Mouse (Mus musculus): ENCODE measurements around the gene Lrrtm1. TPM values are rescaled to one million over a fixed set of nuclear protein-coding genes. Genes with fewer than 3 reads are reported as not detected.

Gene Lrrtm1
- polyA plus RNA-seq, 1 experiment: not detected

GRCm38 (mm10) chr6:77257358-77258105 is 15.0 kb downstream of the Lrrtm1 start:
- Histone ChIP-seq H3K4me2 (ENCODE audit: low read depth) (no peak overlapping the region), H3ac (ENCODE audit: control insufficient read depth, insufficient read length) (no peak overlapping the region), H3K36me3 (ENCODE audit: control insufficient read depth, insufficient read depth) (no peaks in the 10 kb centered on the region)

GRCm38 (mm10) chr6:77265163-77265562 is 22.7 kb downstream of the Lrrtm1 start:
- Histone ChIP-seq H3K27me3 (ENCODE audit: control insufficient read depth, insufficient read depth, insufficient read length) (no peaks in the 10 kb centered on the region), H3K79me2 (ENCODE audit: control insufficient read depth, insufficient read depth) (no peaks in the 10 kb centered on the region), H3K4me2 (ENCODE audit: low read depth) (no peak overlapping the region), H3K36me3 (ENCODE audit: control insufficient read depth, insufficient read depth) (no peaks in the 10 kb centered on the region), H3ac (ENCODE audit: control insufficient read depth, insufficient read length) (no peak overlapping the region), H3K4me3 (no peak overlapping the region)
- TF ChIP-seq SRF (IDR thresholded peaks at IDR 0.05; ENCODE audit: control insufficient read depth, insufficient read length, low read depth) (no peak), TCF3 (IDR thresholded peaks at IDR 0.05; ENCODE audit: insufficient read length, low read depth) (no peak), E2F4 (IDR thresholded peaks at IDR 0.05; ENCODE audit: insufficient read depth) (no peak)

More at GRCm38 (mm10) chr6:77257358-77258105, 15.0 kb downstream of the Lrrtm1 start:
- Histone ChIP-seq H3K27me3 (ENCODE audit: control insufficient read depth, insufficient read depth, insufficient read length) (no peaks in the 10 kb centered on the region), H3K79me2 (ENCODE audit: control insufficient read depth, insufficient read depth) (no peaks in the 10 kb centered on the region), H3K4me3 (no peak overlapping the region)
- TF ChIP-seq MYOD1 (IDR thresholded peaks at IDR 0.05; ENCODE audit: control insufficient read depth in 1 of 3, insufficient read length in 2 of 3, low read depth in 2 of 3) (no peak), MAX (IDR thresholded peaks at IDR 0.05; ENCODE audit: low read depth) (no peak), USF1 (IDR thresholded peaks at IDR 0.05; ENCODE audit: low read depth) (no peak), TCF3 (IDR thresholded peaks at IDR 0.05; ENCODE audit: insufficient read length, low read depth) (no peak), REST (IDR thresholded peaks at IDR 0.05; ENCODE audit: insufficient read depth, insufficient read length) (no peak), CEBPB (IDR thresholded peaks at IDR 0.05; ENCODE audit: insufficient read depth, poor library complexity, severe bottlenecking) (no peak), SRF (IDR thresholded peaks at IDR 0.05; ENCODE audit: control insufficient read depth, insufficient read length, low read depth) (no peak), E2F4 (IDR thresholded peaks at IDR 0.05; ENCODE audit: insufficient read depth) (no peak), POLR2A (IDR thresholded peaks at IDR 0.05; ENCODE audit: insufficient read length, low read depth) (no peak), TCF12 (IDR thresholded peaks at IDR 0.05; ENCODE audit: insufficient read depth, poor library complexity, severe bottlenecking) (no peak), MYOG (IDR thresholded peaks at IDR 0.05; ENCODE audit: control insufficient read depth in 1 of 3, insufficient read depth in 1 of 3, insufficient read length in 2 of 3, low read depth in 2 of 3) (no peak), POLR2AphosphoS2 (IDR thresholded peaks at IDR 0.05; ENCODE audit: insufficient read length, low read depth) (no peak)

- Histone ChIP-seq H3K4me3 (no peak overlapping the region), H3ac (ENCODE audit: control insufficient read depth, insufficient read length) (no peak overlapping the region), H3K79me2 (ENCODE audit: control insufficient read depth, insufficient read depth) (no peaks in the 10 kb centered on the region), H3K36me3 (ENCODE audit: control insufficient read depth, insufficient read depth) (no peaks in the 10 kb centered on the region), H3K27me3 (ENCODE audit: control insufficient read depth, insufficient read depth, insufficient read length) (no peaks in the 10 kb centered on the region), H3K4me2 (ENCODE audit: low read depth) (no peak overlapping the region)
- TF ChIP-seq POLR2A (IDR thresholded peaks at IDR 0.05; ENCODE audit: insufficient read length, low read depth) (no peak), MYOD1 (IDR thresholded peaks at IDR 0.05; ENCODE audit: control insufficient read depth in 1 of 3, insufficient read length in 2 of 3, low read depth in 2 of 3) (no peak), POLR2AphosphoS2 (IDR thresholded peaks at IDR 0.05; ENCODE audit: insufficient read length, low read depth) (no peak), E2F4 (IDR thresholded peaks at IDR 0.05; ENCODE audit: insufficient read depth) (no peak), MYOG (IDR thresholded peaks at IDR 0.05; ENCODE audit: control insufficient read depth in 1 of 3, insufficient read depth in 1 of 3, insufficient read length in 2 of 3, low read depth in 2 of 3) (no peak), SRF (IDR thresholded peaks at IDR 0.05; ENCODE audit: control insufficient read depth, insufficient read length, low read depth) (no peak), REST (IDR thresholded peaks at IDR 0.05; ENCODE audit: insufficient read depth, insufficient read length) (no peak), USF1 (IDR thresholded peaks at IDR 0.05; ENCODE audit: low read depth) (no peak), MAX (IDR thresholded peaks at IDR 0.05; ENCODE audit: low read depth) (no peak)
These were observed 36.3 kb downstream of the Lrrtm1 start for GRCm38 (mm10) chr6:77278794-77279193.

GRCm38 (mm10) chr6:77286317-77286716 is 43.8 kb downstream of the Lrrtm1 start:
- H3K4me3 ChIP-seq: no peak overlapping the region
- no peak overlapping the region for H3K4me2 ChIP-seq (ENCODE audit: low read depth)
- no peaks in the 10 kb centered on the region for H3K79me2 ChIP-seq (ENCODE audit: control insufficient read depth, insufficient read depth)
- H3K36me3 ChIP-seq (ENCODE audit: control insufficient read depth, insufficient read depth): no peaks in the 10 kb centered on the region
- no peaks in the 10 kb centered on the region for H3K27me3 ChIP-seq (ENCODE audit: control insufficient read depth, insufficient read depth, insufficient read length)
- H3ac ChIP-seq (ENCODE audit: control insufficient read depth, insufficient read length): no peak overlapping the region
- TF ChIP-seq TCF12 (IDR thresholded peaks at IDR 0.05; ENCODE audit: insufficient read depth, poor library complexity, severe bottlenecking) (no peak), USF1 (IDR thresholded peaks at IDR 0.05; ENCODE audit: low read depth) (no peak), E2F4 (IDR thresholded peaks at IDR 0.05; ENCODE audit: insufficient read depth) (no peak), POLR2A (IDR thresholded peaks at IDR 0.05; ENCODE audit: insufficient read length, low read depth) (no peak), CEBPB (IDR thresholded peaks at IDR 0.05; ENCODE audit: insufficient read depth, poor library complexity, severe bottlenecking) (no peak), REST (IDR thresholded peaks at IDR 0.05; ENCODE audit: insufficient read depth, insufficient read length) (no peak), MYOD1 (IDR thresholded peaks at IDR 0.05; ENCODE audit: control insufficient read depth in 1 of 3, insufficient read length in 2 of 3, low read depth in 2 of 3) (no peak), POLR2AphosphoS2 (IDR thresholded peaks at IDR 0.05; ENCODE audit: insufficient read length, low read depth) (no peak), MYOG (IDR thresholded peaks at IDR 0.05; ENCODE audit: control insufficient read depth in 1 of 3, insufficient read depth in 1 of 3, insufficient read length in 2 of 3, low read depth in 2 of 3) (no peak), MAX (IDR thresholded peaks at IDR 0.05; ENCODE audit: low read depth) (no peak), TCF3 (IDR thresholded peaks at IDR 0.05; ENCODE audit: insufficient read length, low read depth) (no peak), SRF (IDR thresholded peaks at IDR 0.05; ENCODE audit: control insufficient read depth, insufficient read length, low read depth) (no peak)

GRCm38 (mm10) chr6:77288402-77288801 is 45.9 kb downstream of the Lrrtm1 start:
- no peak overlapping the region for H3K4me2 ChIP-seq (ENCODE audit: low read depth)
- no peak for TF ChIP-seq E2F4 (IDR thresholded peaks at IDR 0.05; ENCODE audit: insufficient read depth)
- TF ChIP-seq CEBPB (IDR thresholded peaks at IDR 0.05; ENCODE audit: insufficient read depth, poor library complexity, severe bottlenecking): no peak
- TF ChIP-seq MAX (IDR thresholded peaks at IDR 0.05; ENCODE audit: low read depth): no peak
- no peak for TF ChIP-seq SRF (IDR thresholded peaks at IDR 0.05; ENCODE audit: control insufficient read depth, insufficient read length, low read depth)
- no peak for TF ChIP-seq POLR2AphosphoS2 (IDR thresholded peaks at IDR 0.05; ENCODE audit: insufficient read length, low read depth)
- no peak for TF ChIP-seq MYOG (IDR thresholded peaks at IDR 0.05; ENCODE audit: control insufficient read depth in 1 of 3, insufficient read depth in 1 of 3, insufficient read length in 2 of 3, low read depth in 2 of 3)

More at GRCm38 (mm10) chr6:77288402-77288801, 45.9 kb downstream of the Lrrtm1 start:
- H3K36me3 ChIP-seq (ENCODE audit: control insufficient read depth, insufficient read depth): no peaks in the 10 kb centered on the region
- H3K79me2 ChIP-seq (ENCODE audit: control insufficient read depth, insufficient read depth): no peaks in the 10 kb centered on the region
- no peak overlapping the region for H3K4me3 ChIP-seq
- no peak overlapping the region for H3ac ChIP-seq (ENCODE audit: control insufficient read depth, insufficient read length)
- H3K27me3 ChIP-seq (ENCODE audit: control insufficient read depth, insufficient read depth, insufficient read length): no peaks in the 10 kb centered on the region
